Mouse (Mus musculus) monocyte, adult 5-6 weeks (primary cell): ENCODE measurements around the gene Ces3b. TPM values are rescaled to one million over a fixed set of nuclear protein-coding genes. Genes with fewer than 3 reads are reported as not detected.

Source experiments
- ATAC-seq: fragments of 153-309, 156-312 bp; replicated peaks from 2 replicates; pipeline ENCODE4 v1.8.0; 2017; ENCODE audit warnings: mild to moderate bottlenecking; ENCODE audit not compliant: low TSS enrichment, insufficient number of reproducible peaks, severe bottlenecking, poor library complexity, low FRiP score
- total RNA-seq: library from RNA; stranded (forward); fragments of 200-1000, 200-491, 200-594 nt; gene quantifications from 3 replicates; pipeline ENCODE4 v1.2.3, GENCODE M21; 2017

The Ces3b gene
- total RNA-seq, 1 experiment from 2014 or later = not detected

- no peak for ATAC-seq
Observed at GRCm38 (mm10) chr8:105131509-105131908, 48.0 kb downstream of the Ces3b start, which contains the start of gene Ces4a. TSS of gene Ces4a (plus strand) at chr8:105131800.

GRCm38 (mm10) chr8:105138423-105138822 lies 54.9 kb downstream of the Ces3b start:
- ATAC-seq = peak; percentile 79

GRCm38 (mm10) chr8:105142395-105142794 lies 58.8 kb downstream of the Ces3b start:
- no peak for ATAC-seq

Other genes with a start within 250 kb of the Ces3b start
- gene Ces2c, start 236.7 kb upstream of the Ces3b start, total RNA-seq = 1.6 TPM in 1 of 3 replicates, not detected in the others
- not detected in 3 replicates for gene Ces2e, start 157.5 kb upstream of the Ces3b start, total RNA-seq
- not detected in 3 replicates for gene Ces2f, start 136.4 kb upstream of the Ces3b start, total RNA-seq
- not detected in 3 replicates for gene Ces2g, start 122.0 kb upstream of the Ces3b start, total RNA-seq
- gene Ces2h, start 82.9 kb upstream of the Ces3b start, total RNA-seq = not detected in 3 replicates
- not detected in 3 replicates for gene Ces3a, start 35.2 kb upstream of the Ces3b start, total RNA-seq
- gene Ces4a, start 48.0 kb downstream of the Ces3b start, total RNA-seq = not detected in 3 replicates
- gene Cbfb, start 86.9 kb downstream of the Ces3b start, total RNA-seq = 167 to 180 TPM (median 174 TPM) in 3 replicates
- 28.8 to 39.0 TPM (median 32.3 TPM) in 3 replicates for gene D230025D16Rik, start 141.4 kb downstream of the Ces3b start, total RNA-seq
- gene B3gnt9, start 171.4 kb downstream of the Ces3b start, total RNA-seq = 0.29 TPM in 1 of 3 replicates, not detected in the others
- 16.2 to 28.9 TPM (median 23.3 TPM) in 3 replicates for gene Tradd, start 180.9 kb downstream of the Ces3b start, total RNA-seq
- gene Fbxl8, start 180.9 kb downstream of the Ces3b start, total RNA-seq = 3.6 to 5.0 TPM in 2 of 3 replicates, not detected in the other
- gene Hsf4, start 186.0 kb downstream of the Ces3b start, total RNA-seq = 0.96 to 2.5 TPM in 2 of 3 replicates, not detected in the other
- not detected in 3 replicates for gene Nol3, start 192.4 kb downstream of the Ces3b start, total RNA-seq
- gene 4931428F04Rik, start 206.1 kb downstream of the Ces3b start, total RNA-seq = 0.64 to 1.3 TPM in 2 of 3 replicates, not detected in the other
- 0.43 to 0.49 TPM in 2 of 3 replicates, not detected in the other for gene Exoc3l, start 212.3 kb downstream of the Ces3b start, total RNA-seq
- 19.7 to 52.7 TPM (median 21.0 TPM) in 3 replicates for gene E2f4, start 213.9 kb downstream of the Ces3b start, total RNA-seq
- 0.21 to 2.5 TPM (median 1.3 TPM) in 3 replicates for gene Elmo3, start 221.8 kb downstream of the Ces3b start, total RNA-seq
- gene Lrrc29, start 242.5 kb downstream of the Ces3b start, total RNA-seq = 1.3 to 2.8 TPM (median 1.7 TPM) in 3 replicates
- gene Tmem208, start 242.6 kb downstream of the Ces3b start, total RNA-seq = 36.6 to 48.0 TPM (median 42.8 TPM) in 3 replicates